In the genomic region with DNA sequence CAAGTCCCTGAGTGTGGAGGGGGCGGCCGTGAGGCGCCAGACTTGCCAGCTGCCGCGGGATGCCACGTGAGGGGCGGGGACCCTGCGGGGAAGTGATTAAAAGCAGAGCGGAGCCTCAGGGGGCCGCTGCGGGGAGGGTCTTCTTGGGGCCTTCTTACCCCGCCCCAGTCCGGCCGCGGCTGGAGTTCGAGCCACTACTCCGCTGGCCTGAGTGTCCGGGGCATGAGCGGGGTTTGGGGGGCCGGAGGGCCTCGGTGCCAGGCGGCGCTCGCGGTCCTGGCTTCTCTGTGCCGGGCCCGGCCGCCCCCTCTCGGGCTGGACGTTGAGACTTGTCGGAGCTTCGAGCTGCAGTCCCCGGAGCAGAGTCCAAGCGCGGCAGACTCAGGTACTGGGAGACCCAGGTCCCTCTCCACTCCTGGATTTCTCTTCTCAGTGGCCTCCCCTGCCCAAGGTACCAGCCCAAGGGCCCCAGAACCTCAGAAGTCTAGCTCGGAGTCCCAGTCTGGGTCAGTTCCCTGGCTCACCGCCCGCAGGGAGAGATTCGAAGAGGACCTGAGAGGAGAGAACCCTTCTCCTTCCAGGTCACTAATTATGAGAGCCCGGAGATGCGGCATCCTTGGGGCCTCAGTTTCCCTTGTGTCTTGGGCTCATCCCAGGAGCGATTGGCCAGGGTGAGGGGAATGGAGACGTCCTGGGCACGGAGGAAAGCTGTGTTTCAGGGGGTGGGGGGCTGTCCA, we compare ENCODE assay signal across 9 mouse cellular contexts. TPM values are rescaled to one million over a fixed set of nuclear protein-coding genes. Genes with fewer than 3 reads are reported as not detected.
A peak's percentile ranks its signal among the peaks of the same experiment; 100 is the strongest.
DNase-seq lines count a peak whose midpoint lies in the region; ATAC-seq and TF ChIP-seq lines count a peak whose summit lies in the region.
"Had no signal": no experiment of that assay in that cellular context is flagged by ENCODE, and none has a peak within 500 bp of the region (broad histone marks: within the 10 kb centered on the region; RNA-seq: fewer than 3 reads in every experiment).

A gene (plus strand): TSS at position 76 of the 737 bp plus-strand sequence.

- peaks cover 24% of the 10 kb centered on the region for H3K27me3 ChIP-seq in spleen, adult 2 months (ENCODE audit: control insufficient read depth, insufficient read depth, low read length)
- H3K27me3 ChIP-seq in hindbrain, embryonic 14.5 days (ENCODE audit: control insufficient read depth, insufficient read depth, low read length): peaks cover 47% of the 10 kb centered on the region
- peaks cover 56% of the 10 kb centered on the region for H3K27me3 ChIP-seq in midbrain, embryonic 11.5 days (ENCODE audit: control insufficient read depth, insufficient read depth, low read length)

- H3K36me3 ChIP-seq in spleen, adult 2 months (ENCODE audit: control insufficient read depth, insufficient read depth, low read length): no peaks in the 10 kb centered on the region
- no peaks in the 10 kb centered on the region for H3K36me3 ChIP-seq in hindbrain, embryonic 14.5 days (replicated peaks; ENCODE audit: control insufficient read depth, insufficient read depth)
- no peaks in the 10 kb centered on the region for H3K36me3 ChIP-seq in midbrain, embryonic 11.5 days (ENCODE audit: control insufficient read depth, insufficient read depth, low read length)

- TF ChIP-seq POLR2A in spleen, adult 2 months (IDR thresholded peaks at IDR 0.05; ENCODE audit: low read depth, low read length): no peak

- no peaks in the 10 kb centered on the region for H3K4me1 ChIP-seq in spleen, adult 2 months (ENCODE audit: control insufficient read depth, insufficient read depth, insufficient read length)
- peaks cover 23% of the 10 kb centered on the region for H3K4me1 ChIP-seq in hindbrain, embryonic 14.5 days (replicated peaks; ENCODE audit: control insufficient read depth, insufficient read depth, low read length)
- peaks cover 24% of the 10 kb centered on the region for H3K4me1 ChIP-seq in midbrain, embryonic 11.5 days (ENCODE audit: control insufficient read depth, insufficient read depth, low read length)

- no peaks in the 10 kb centered on the region for H3K9me3 ChIP-seq in hindbrain, embryonic 14.5 days (ENCODE audit: control insufficient read depth, low read length)
- H3K9me3 ChIP-seq in midbrain, embryonic 11.5 days (ENCODE audit: control insufficient read depth, low read length): no peaks in the 10 kb centered on the region

- ATAC-seq in hindbrain, embryonic 14.5 days (ENCODE audit: low FRiP score): peak; percentile 25
- peak; percentile 53 for ATAC-seq in midbrain, embryonic 11.5 days (ENCODE audit: low FRiP score)

- TF ChIP-seq CTCF in gastrocnemius, adult 2 months (IDR thresholded peaks at IDR 0.05): no peak
- TF ChIP-seq CTCF in spleen, adult 2 months (IDR thresholded peaks at IDR 0.05; ENCODE audit: extremely low read depth, insufficient read depth, insufficient read length, insufficient replicate concordance): no peak

- no peak within 1 kb of the TSS for H3K27ac ChIP-seq in gastrocnemius, adult 2 months
- no peak within 1 kb of the TSS for H3K27ac ChIP-seq in spleen, adult 2 months (ENCODE audit: insufficient read depth, low read length)
- H3K27ac ChIP-seq in hindbrain, embryonic 14.5 days: no peak within 1 kb of the TSS
- no peak within 1 kb of the TSS for H3K27ac ChIP-seq in midbrain, embryonic 11.5 days (ENCODE audit: low read depth, low read length)

- H3K4me3 ChIP-seq in gastrocnemius, adult 2 months: peak within 1 kb of the TSS; percentile 69
- peak within 1 kb of the TSS; percentile 31; the same call in 1 of the 2 replicates for H3K4me3 ChIP-seq in spleen, adult 2 months (ENCODE audit: extremely low read depth, insufficient read depth, insufficient read length)
- H3K4me3 ChIP-seq in hindbrain, embryonic 14.5 days (replicated peaks; ENCODE audit: low read length): peak within 1 kb of the TSS; percentile 54
- H3K4me3 ChIP-seq in midbrain, embryonic 11.5 days (ENCODE audit: low read depth, low read length): peak within 1 kb of the TSS; percentile 51

- 5% methylated on average over 44 of the region's 44 CpGs for WGBS in spleen, adult 2 months
- WGBS in hindbrain, embryonic 14.5 days: under 1% methylated on average over 43 of the region's 44 CpGs
- 1% methylated on average over 44 of the region's 44 CpGs for WGBS in midbrain, embryonic 11.5 days

- DNase-seq in gastrocnemius, adult 2 months: peak; percentile 21
- no peak for DNase-seq in gastrocnemius, postnatal 25 days
- no peak for DNase-seq in spleen, adult 2 months (ENCODE audit: low read depth in 1 of 2, low spot score in 2 of 2)
- no peak for DNase-seq in spleen, postnatal 36 days (ENCODE audit: low spot score in 2 of 2)
- DNase-seq in hindbrain, embryonic 14.5 days (ENCODE audit: low spot score): no peak
- DNase-seq in midbrain, embryonic 11.5 days (ENCODE audit: low spot score, missing footprints): peak; percentile 94
- DNase-seq in thymus, postnatal 0 days (ENCODE audit: low spot score): no peak
- no peak for DNase-seq in spleen, postnatal 4 days (ENCODE audit: low spot score in 2 of 2)

- peak within 1 kb of the TSS; percentile 79 for H3K9ac ChIP-seq in hindbrain, embryonic 14.5 days
- H3K9ac ChIP-seq in midbrain, embryonic 11.5 days (ENCODE audit: low read length): peak within 1 kb of the TSS; percentile 65

- intact Hi-C loops in gastrocnemius, adult 2 months (cut with DNase I): no loop called here

- peak within 1 kb of the TSS; percentile 97 for H3K4me2 ChIP-seq in hindbrain, embryonic 14.5 days (replicated peaks)
- H3K4me2 ChIP-seq in midbrain, embryonic 11.5 days: peak within 1 kb of the TSS; percentile 92

RNA-seq across cellular contexts. Expression of the gene that starts here (rescaled TPM):
- not detected for total RNA-seq in gastrocnemius, adult 2 months (2021)
- not detected for total RNA-seq in gastrocnemius, postnatal 25 days (2021)
- 0.25 and 0.41 TPM in 2 replicates for polyA plus RNA-seq in spleen, adult 2 months (2012; rRNA removed)
- polyA plus RNA-seq in hindbrain, embryonic 14.5 days (2014; fragmentation: Nextera tagmentation; extraction: Ambion mirVana): 14.9 and 16.2 TPM in 2 replicates
- 4.3 and 5.6 TPM in 2 replicates for polyA plus RNA-seq in midbrain, embryonic 11.5 days (2014; fragmentation: Nextera tagmentation; extraction: Ambion mirVana)
- 0.05 TPM in 1 of 2 replicates, not detected in the other for polyA plus RNA-seq in thymus, postnatal 0 days (2015; fragmentation: Nextera tagmentation; extraction: Ambion mirVana)
- polyA plus RNA-seq: C2C12 had no signal

Comparison
In these comparisons a context has a peak if more than half of its experiments do, and no peak if none do; other contexts are left out.
1. Peak in DNase-seq and H3K4me3 ChIP-seq in gastrocnemius, adult 2 months; RNA of the gene not detected or under 1 TPM.